8 mouse cellular contexts compared by ENCODE assay signal in the genomic region with DNA sequence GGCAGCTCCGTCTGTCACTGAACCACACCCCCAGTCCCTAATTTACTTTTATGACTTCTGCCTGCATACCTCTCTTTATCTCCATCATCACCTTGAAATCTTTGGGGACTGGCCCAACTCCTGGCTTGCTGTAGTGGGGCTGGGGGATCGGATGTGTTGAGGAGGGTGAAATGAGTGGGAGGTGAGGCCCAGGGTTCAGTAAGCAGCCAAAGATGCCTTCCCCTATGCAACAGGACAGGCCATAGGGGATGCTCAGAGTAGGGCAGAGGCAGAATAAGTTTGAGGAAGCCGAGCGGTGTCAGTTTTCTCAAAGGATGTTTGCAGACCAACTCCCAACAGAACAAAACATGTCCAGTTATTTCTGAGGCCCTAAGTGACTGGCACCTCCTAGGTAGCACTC. TPM values are rescaled to one million over a fixed set of nuclear protein-coding genes. Genes with fewer than 3 reads are reported as not detected.
DNase-seq lines count a peak whose midpoint lies in the region; ATAC-seq and TF ChIP-seq lines count a peak whose summit lies in the region.

No protein-coding gene starts in this region.

- H3K9me3 ChIP-seq in kidney, postnatal 0 days (replicated peaks; ENCODE audit: low read length), result no peaks in the 10 kb centered on the region
- H3K9me3 ChIP-seq in embryonic facial prominence, embryonic 12.5 days, result no peaks in the 10 kb centered on the region
- no peaks in the 10 kb centered on the region for H3K9me3 ChIP-seq in hindbrain, embryonic 15.5 days
- no peaks in the 10 kb centered on the region for H3K9me3 ChIP-seq in midbrain, embryonic 15.5 days

- no peaks in the 10 kb centered on the region for H3K36me3 ChIP-seq in kidney, postnatal 0 days (ENCODE audit: insufficient read depth, low read length)
- H3K36me3 ChIP-seq in embryonic facial prominence, embryonic 12.5 days, result no peaks in the 10 kb centered on the region
- no peaks in the 10 kb centered on the region for H3K36me3 ChIP-seq in hindbrain, embryonic 15.5 days
- no peaks in the 10 kb centered on the region for H3K36me3 ChIP-seq in midbrain, embryonic 15.5 days (replicated peaks)

- H3K27ac ChIP-seq in kidney, postnatal 0 days, result no peak overlapping the region
- H3K27ac ChIP-seq in embryonic facial prominence, embryonic 12.5 days, result peak overlapping the region; percentile 88
- H3K27ac ChIP-seq in hindbrain, embryonic 15.5 days (replicated peaks), result no peak overlapping the region
- H3K27ac ChIP-seq in midbrain, embryonic 15.5 days, result no peak overlapping the region

- H3K27me3 ChIP-seq in kidney, postnatal 0 days (ENCODE audit: insufficient read depth, low read length), result no peaks in the 10 kb centered on the region
- no peaks in the 10 kb centered on the region for H3K27me3 ChIP-seq in embryonic facial prominence, embryonic 12.5 days
- no peaks in the 10 kb centered on the region for H3K27me3 ChIP-seq in hindbrain, embryonic 15.5 days
- H3K27me3 ChIP-seq in midbrain, embryonic 15.5 days (replicated peaks), result no peaks in the 10 kb centered on the region

- H3K4me1 ChIP-seq in kidney, postnatal 0 days (replicated peaks; ENCODE audit: insufficient read depth, low read length), result peaks cover 9% of the 10 kb centered on the region
- peaks cover 51% of the 10 kb centered on the region for H3K4me1 ChIP-seq in embryonic facial prominence, embryonic 12.5 days
- H3K4me1 ChIP-seq in hindbrain, embryonic 15.5 days (replicated peaks), result peaks cover 28% of the 10 kb centered on the region
- peaks cover 28% of the 10 kb centered on the region for H3K4me1 ChIP-seq in midbrain, embryonic 15.5 days

- H3K9ac ChIP-seq in kidney, postnatal 0 days (ENCODE audit: low read depth, low read length), result no peak overlapping the region
- peak overlapping the region; percentile 75; the same call in 1 of the 2 replicates for H3K9ac ChIP-seq in embryonic facial prominence, embryonic 12.5 days
- no peak overlapping the region for H3K9ac ChIP-seq in hindbrain, embryonic 15.5 days
- H3K9ac ChIP-seq in midbrain, embryonic 15.5 days, result no peak overlapping the region

- no peak for DNase-seq in kidney, postnatal 0 days (ENCODE audit: low spot score)
- DNase-seq in kidney, adult 8-10 months, result no peak
- DNase-seq in right cerebral cortex, postnatal 25 days, result no peak
- DNase-seq in right cerebral cortex, adult 2 months (ENCODE audit: low spot score in 2 of 2), result no peak
- DNase-seq in frontal cortex, postnatal 36 days (ENCODE audit: low spot score in 2 of 2), result no peak

- peak overlapping the region; percentile 48; the same call in 1 of the 2 replicates for H3K4me3 ChIP-seq in kidney, postnatal 0 days (replicated peaks; ENCODE audit: low read depth, low read length)
- H3K4me3 ChIP-seq in embryonic facial prominence, embryonic 12.5 days, result peak overlapping the region; percentile 61
- H3K4me3 ChIP-seq in hindbrain, embryonic 15.5 days, result no peak overlapping the region
- no peak overlapping the region for H3K4me3 ChIP-seq in midbrain, embryonic 15.5 days

- no peak for ATAC-seq in kidney, postnatal 0 days (replicated peaks; ENCODE audit: low FRiP score, low read depth)
- no peak for ATAC-seq in embryonic facial prominence, embryonic 12.5 days (ENCODE audit: insufficient number of reproducible peaks, insufficient read depth, low FRiP score, low TSS enrichment)
- no peak for ATAC-seq in hindbrain, embryonic 15.5 days (ENCODE audit: low FRiP score, low read depth)
- no peak for ATAC-seq in midbrain, embryonic 15.5 days (replicated peaks)

- no peak for TF ChIP-seq CTCF in kidney, postnatal 0 days (IDR thresholded peaks at IDR 0.05; ENCODE audit: low read depth)

- 29% methylated on average over 4 of the region's 4 CpGs for WGBS in kidney, postnatal 0 days
- WGBS in embryonic facial prominence, embryonic 12.5 days, result 31% methylated on average over 3 of the region's 4 CpGs
- WGBS in hindbrain, embryonic 15.5 days, result 67% methylated on average over 3 of the region's 4 CpGs
- 73% methylated on average over 3 of the region's 4 CpGs for WGBS in midbrain, embryonic 15.5 days

- H3K4me2 ChIP-seq in kidney, postnatal 0 days (ENCODE audit: low read length), result peak overlapping the region; percentile 90
- peak overlapping the region; percentile 88 for H3K4me2 ChIP-seq in embryonic facial prominence, embryonic 12.5 days (replicated peaks)
- H3K4me2 ChIP-seq in hindbrain, embryonic 15.5 days, result peak overlapping the region; percentile 70
- peak overlapping the region; percentile 87 for H3K4me2 ChIP-seq in midbrain, embryonic 15.5 days

RNA-seq across cellular contexts. Expression of gene St3gal4, which starts 3.8 kb away (rescaled TPM):
- 11.7 and 13.1 TPM in 2 replicates for polyA plus RNA-seq in kidney, postnatal 0 days (2015; fragmentation: Nextera tagmentation; extraction: Ambion mirVana)
- polyA plus RNA-seq in embryonic facial prominence, embryonic 12.5 days (2016; fragmentation: Nextera tagmentation; extraction: Ambion mirVana), result 32.4 and 35.9 TPM in 2 replicates
- polyA plus RNA-seq in hindbrain, embryonic 15.5 days (2015; fragmentation: Nextera tagmentation; extraction: Ambion mirVana), result 13.1 and 15.1 TPM in 2 replicates
- 13.0 and 14.3 TPM in 2 replicates for polyA plus RNA-seq in midbrain, embryonic 15.5 days (2015; fragmentation: Nextera tagmentation; extraction: Ambion mirVana)

Comparison
In these comparisons a context has a peak if more than half of its experiments do, and no peak if none do; other contexts are left out.
1. H3K4me3 ChIP-seq: peak in kidney, postnatal 0 days (single experiment) and embryonic facial prominence, embryonic 12.5 days (single experiment); none in hindbrain, embryonic 15.5 days (single experiment) and midbrain, embryonic 15.5 days (single experiment).
2. Peak in every context shown above with its lines, with median percentiles within 50 percentile points of each other: H3K4me2 ChIP-seq.